Mouse (Mus musculus): ENCODE data around the gene Hoxb2.

GRCm38 (mm10) chr11:96338957-96339855 lies 11.1 kb upstream of the Hoxb2 start:
- TF ChIP-seq CTCF (IDR thresholded peaks at IDR 0.05; ENCODE audit: borderline replicate concordance, control insufficient read depth, extremely low read depth, insufficient read depth, low read length, poor library complexity), result no peak
- no peak for TF ChIP-seq POLR2A (IDR thresholded peaks at IDR 0.05; ENCODE audit: control insufficient read depth, extremely low read depth, insufficient read depth, low read length, poor library complexity)

All from thymus, adult 2 months (tissue).